Mouse (Mus musculus) neural tube, embryonic 11.5 days (tissue): ENCODE results near the gene Gm35315. TPM values are rescaled to one million over a fixed set of nuclear protein-coding genes. Genes with fewer than 3 reads are reported as not detected.
"Not testable (repeated sequence)": the region's sequence is repeated elsewhere in the genome, so short reads cannot be mapped to it uniquely, and the experiment has no call there.

Experiments
- ATAC-seq: fragments of 200-750 bp; cut with Nextera tagmentation; 2 replicates; pipeline ENCODE4 v1.8.0; 2017; ENCODE audit warnings: moderate number of reproducible peaks, mild to moderate bottlenecking, moderate TSS enrichment, moderate library complexity; ENCODE audit not compliant: insufficient read depth, low FRiP score, low TSS enrichment
- DNase-seq: peaks from one replicate; pipeline ENCODE4 v3.0.0-alpha.2; 2015; ENCODE audit warnings: low spot score
- H3K27ac ChIP-seq: fragments of 300-500 bp; sonication (generic); 2 replicates; pipeline ENCODE4 v1.5.1; 2014; ENCODE audit warnings: low read depth, mild to moderate bottlenecking, low read length
- H3K27me3 ChIP-seq: fragments of 300-500 bp; sonication (generic); 2 replicates; pipeline ENCODE4 v1.6.1; 2014; ENCODE audit warnings: mild to moderate bottlenecking, low read length, mixed read lengths; ENCODE audit not compliant: control insufficient read depth, insufficient read depth
- H3K36me3 ChIP-seq: fragments of 300-500 bp; sonication (generic); 2 replicates; pipeline ENCODE4 v1.6.1; 2014; ENCODE audit warnings: mild to moderate bottlenecking, low read length, moderate library complexity, mixed read lengths; ENCODE audit not compliant: control insufficient read depth, insufficient read depth
- H3K4me1 ChIP-seq: fragments of 300-500 bp; sonication (generic); 2 replicates; pipeline ENCODE4 v1.6.1; 2014; ENCODE audit warnings: low read length, mixed read lengths; ENCODE audit not compliant: control insufficient read depth, insufficient read depth
- H3K4me2 ChIP-seq: fragments of 300-500 bp; sonication (generic); 2 replicates; pipeline ENCODE4 v1.6.1; 2014; ENCODE audit warnings: low read depth, mild to moderate bottlenecking, moderate library complexity
- H3K4me3 ChIP-seq: fragments of 300-500 bp; sonication (generic); 2 replicates; pipeline ENCODE4 v1.5.1; 2014; ENCODE audit warnings: low read depth, low read length
- H3K9ac ChIP-seq: fragments of 300-500 bp; sonication (generic); 2 replicates; pipeline ENCODE4 v1.6.1; 2014; ENCODE audit warnings: mild to moderate bottlenecking, low read length
- H3K9me3 ChIP-seq: fragments of 300-500 bp; sonication (generic); 2 replicates; pipeline ENCODE4 v1.6.1; 2016; ENCODE audit warnings: low read length; ENCODE audit not compliant: control insufficient read depth
- WGBS: fragments of 180-500 bp; shearing (Covaris S2); extraction: QIAGEN DNeasy Blood & Tissue Kit; methylation state at CpG from one replicate; pipeline ENCODE4 v1.1.7; 2014; 5-methylcytosine and 5-hydroxymethylcytosine counted together
- polyA plus RNA-seq: library from polyadenylated mRNA; unstranded; fragments of >200 nt; fragmentation: Nextera tagmentation; extraction: Ambion mirVana; gene quantifications from 2 replicates; pipeline ENCODE4 v1.2.1, GENCODE M21; 2014

Gene Gm35315
- polyA plus RNA-seq, 1 experiment from 2014 or later = 0.82 TPM

DNA sequence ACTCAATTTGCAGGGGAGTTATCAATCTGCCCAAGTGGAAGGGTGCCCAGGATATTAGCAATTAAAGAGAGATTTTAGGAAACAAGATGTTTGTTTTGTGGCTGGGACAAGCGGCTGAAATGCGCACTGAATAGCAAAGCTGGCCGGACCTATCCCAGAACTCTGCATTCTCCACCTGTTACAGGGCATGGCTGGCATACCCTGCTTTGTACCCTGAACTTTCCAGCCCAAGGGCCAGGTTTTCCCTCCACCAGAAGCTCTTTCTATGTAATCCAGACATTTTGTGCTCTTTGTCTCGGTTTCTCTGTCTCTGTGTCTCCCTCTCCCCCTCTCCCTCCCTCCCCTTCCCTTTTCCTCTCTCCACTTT, 610 bp upstream of the Gm35315 start:
- Histone ChIP-seq H3K4me1 (no peaks in the 10 kb centered on the region), H3K9ac (peak overlapping the region; percentile 19; the same call in 1 of the 2 replicates), H3K4me2 (peak overlapping the region; percentile 50), H3K9me3 (no peaks in the 10 kb centered on the region), H3K27me3 (no peaks in the 10 kb centered on the region), H3K27ac (no peak overlapping the region), H3K36me3 (no peaks in the 10 kb centered on the region), H3K4me3 (peak overlapping the region; percentile 49)
- DNase-seq (no peak), ATAC-seq (peak; percentile 16; the same call in 1 of the 2 replicates)
- WGBS = 8% methylated on average over 4 of the region's 4 CpGs

DNA sequence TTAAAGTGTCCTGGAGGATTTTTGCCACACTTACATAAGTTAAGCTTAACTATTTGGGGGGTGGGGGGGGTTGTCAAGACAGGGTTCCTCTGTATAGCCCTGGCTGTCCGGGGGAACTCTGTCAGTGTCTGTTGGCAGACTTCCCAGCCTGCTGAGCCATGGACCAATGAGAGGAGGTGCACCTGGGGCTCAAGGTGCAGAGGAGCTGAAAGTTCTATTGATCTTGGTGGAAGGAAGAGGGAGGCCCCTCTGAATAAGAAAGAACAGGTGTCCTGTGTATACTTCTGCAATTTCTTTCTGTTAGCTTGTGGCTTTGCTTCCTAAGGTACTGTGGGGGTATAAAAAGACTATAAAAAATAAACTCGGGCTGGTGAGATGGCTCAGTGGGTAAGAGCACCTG, 2.7 kb downstream of the Gm35315 start:
- WGBS = 75% methylated on average over 2 of the region's 2 CpGs
- Histone ChIP-seq H3K27ac (no peak overlapping the region), H3K9ac (no peak overlapping the region), H3K4me3 (no peak overlapping the region), H3K27me3 (no peaks in the 10 kb centered on the region), H3K4me1 (no peaks in the 10 kb centered on the region), H3K4me2 (no peak overlapping the region), H3K36me3 (no peaks in the 10 kb centered on the region), H3K9me3 (no peaks in the 10 kb centered on the region)
- ATAC-seq (no peak), DNase-seq (no peak)

GRCm38 (mm10) chr5:110086161-110086866, 7.9 kb downstream of the Gm35315 start:
- Histone ChIP-seq H3K27me3 (no peaks in the 10 kb centered on the region), H3K9me3 (0 out of 2 replicates have a peak, but pooled peaks cover 2% of the 10 kb centered on the region), H3K4me1 (no peaks in the 10 kb centered on the region), H3K4me3 (no peak overlapping the region), H3K36me3 (no peaks in the 10 kb centered on the region), H3K9ac (no peak overlapping the region), H3K4me2 (no peak overlapping the region), H3K27ac (no peak overlapping the region)
- WGBS = 37% methylated on average over 14 of the region's 14 CpGs
- no peak for ATAC-seq
- no peak for DNase-seq

GRCm38 (mm10) chr5:110082961-110083360, 11.3 kb downstream of the Gm35315 start:
- Histone ChIP-seq H3K36me3 (no peaks in the 10 kb centered on the region), H3K4me2 (no peak overlapping the region), H3K27ac (no peak overlapping the region), H3K9ac (no peak overlapping the region), H3K27me3 (no peaks in the 10 kb centered on the region), H3K4me1 (no peaks in the 10 kb centered on the region), H3K9me3 (0 out of 2 replicates have a peak, but pooled peaks cover 2% of the 10 kb centered on the region), H3K4me3 (no peak overlapping the region)
- ATAC-seq = no peak
- 80% methylated on average over 4 of the region's 4 CpGs for WGBS
- no peak for DNase-seq

DNA sequence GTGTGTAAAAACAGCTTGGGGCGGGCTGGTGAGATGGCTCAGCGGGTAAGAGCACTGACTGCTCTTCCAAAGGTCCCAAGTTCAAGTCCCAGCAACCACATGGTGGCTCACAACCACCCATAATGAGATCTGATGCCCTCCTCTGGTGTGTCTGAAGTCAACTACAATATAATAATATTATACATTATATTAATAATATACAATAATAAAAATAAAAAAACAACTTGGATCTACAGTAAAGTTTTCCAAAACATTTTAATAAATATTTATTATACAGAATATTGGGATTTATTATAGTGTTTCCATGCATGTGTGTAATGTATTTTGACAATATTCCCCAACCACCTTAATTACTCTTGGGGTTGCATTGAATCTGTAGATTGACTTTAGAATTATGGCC, 21.8 kb downstream of the Gm35315 start, which contains the start of gene Gm17655:
Gm17655 (minus strand) TSS at position 101 of the 400 bp plus-strand sequence.
- H3K27ac ChIP-seq, H3K4me2 ChIP-seq, H3K4me1 ChIP-seq, H3K27me3 ChIP-seq, H3K9ac ChIP-seq, ATAC-seq, DNase-seq, H3K4me3 ChIP-seq, H3K36me3 ChIP-seq: not testable (repeated sequence)
- WGBS = 84% methylated on average over 2 of the region's 2 CpGs
- peaks cover 12% of the 10 kb centered on the region for H3K9me3 ChIP-seq

- peak overlapping the region; percentile 52 for H3K4me3 ChIP-seq
- peak; percentile 96 for ATAC-seq
- 4% methylated on average over 19 of the region's 19 CpGs for WGBS
Measured at GRCm38 (mm10) chr5:110057637-110058408, 36.4 kb downstream of the Gm35315 start.

More at GRCm38 (mm10) chr5:110057637-110058408, 36.4 kb downstream of the Gm35315 start:
- H3K9me3 ChIP-seq = no peaks in the 10 kb centered on the region
- no peaks in the 10 kb centered on the region for H3K36me3 ChIP-seq
- H3K4me2 ChIP-seq = peak overlapping the region; percentile 51
- peak; percentile 78 for DNase-seq
- no peaks in the 10 kb centered on the region for H3K27me3 ChIP-seq
- no peak overlapping the region for H3K27ac ChIP-seq
- no peaks in the 10 kb centered on the region for H3K4me1 ChIP-seq
- H3K9ac ChIP-seq = peak overlapping the region; percentile 56

Other genes starting within 250 kb of the Gm35315 start
- gene Gm15446, start 171.0 kb downstream of the Gm35315 start, polyA plus RNA-seq = 0.57 and 0.76 TPM in 2 replicates
- 22.6 and 23.2 TPM in 2 replicates for gene Zfp932, start 97.9 kb downstream of the Gm35315 start, polyA plus RNA-seq
- gene Gm17655, start 21.9 kb downstream of the Gm35315 start, polyA plus RNA-seq = 8.2 and 9.5 TPM in 2 replicates
- gene Plcxd1, start 5.5 kb upstream of the Gm35315 start, polyA plus RNA-seq = 0.32 and 0.73 TPM in 2 replicates
- gene Gtpbp6, start 13.8 kb upstream of the Gm35315 start, polyA plus RNA-seq = 31.7 and 32.7 TPM in 2 replicates
- 5.0 and 6.8 TPM in 2 replicates for gene Zfp605, start 15.7 kb upstream of the Gm35315 start, polyA plus RNA-seq
- 83.9 and 95.0 TPM in 2 replicates for gene Chfr, start 41.4 kb upstream of the Gm35315 start, polyA plus RNA-seq
- 23.2 and 24.0 TPM in 2 replicates for gene Golga3, start 82.3 kb upstream of the Gm35315 start, polyA plus RNA-seq
- gene Ankle2, start 136.6 kb upstream of the Gm35315 start, polyA plus RNA-seq = 35.5 and 39.9 TPM in 2 replicates
- 95.2 and 106 TPM in 2 replicates for gene Pgam5, start 175.5 kb upstream of the Gm35315 start, polyA plus RNA-seq
- gene Pxmp2, start 191.8 kb upstream of the Gm35315 start, polyA plus RNA-seq = 9.5 and 11.6 TPM in 2 replicates
- gene Pole, start 191.9 kb upstream of the Gm35315 start, polyA plus RNA-seq = 36.4 and 40.1 TPM in 2 replicates
- gene P2rx2, start 248.8 kb upstream of the Gm35315 start, polyA plus RNA-seq = 0.59 and 1.4 TPM in 2 replicates